Mouse (Mus musculus) lung, postnatal 10 days (tissue): ENCODE data around the gene Neurod2.
A peak's percentile ranks its signal among the peaks of the same experiment; 100 is the strongest.

Source experiments
- DNase-seq: peaks from one replicate; pipeline ENCODE4 v3.0.0; 2021

The Neurod2 gene

GRCm38 (mm10) chr11:98353651-98354211 is 24.3 kb upstream of the Neurod2 start:
- DNase-seq, result peak; percentile 53

- no peak for DNase-seq
These were observed 23.0 kb upstream of the Neurod2 start for GRCm38 (mm10) chr11:98352272-98352990.

- DNase-seq, result no peak
These were observed 19.9 kb upstream of the Neurod2 start for GRCm38 (mm10) chr11:98349308-98349707.

- peak; percentile 62 for DNase-seq
These were observed 18.9 kb upstream of the Neurod2 start, which contains the start of gene Ppp1r1b for GRCm38 (mm10) chr11:98348083-98348961. TSS of gene Ppp1r1b (plus strand) at chr11:98348404.

GRCm38 (mm10) chr11:98347385-98348082 is 18.1 kb upstream of the Neurod2 start:
- no peak for DNase-seq

- no peak for DNase-seq
These were observed 16.7 kb upstream of the Neurod2 start for GRCm38 (mm10) chr11:98346168-98346567.

GRCm38 (mm10) chr11:98345253-98345652 is 15.8 kb upstream of the Neurod2 start:
- peak; percentile 86 for DNase-seq

GRCm38 (mm10) chr11:98342000-98342945 is 12.8 kb upstream of the Neurod2 start:
- peak; percentile 94 for DNase-seq

GRCm38 (mm10) chr11:98341174-98341573 is 11.7 kb upstream of the Neurod2 start:
- DNase-seq, result no peak

GRCm38 (mm10) chr11:98340597-98340996 is 11.1 kb upstream of the Neurod2 start:
- no peak for DNase-seq

GRCm38 (mm10) chr11:98339679-98340287 is 10.3 kb upstream of the Neurod2 start:
- DNase-seq, result no peak

GRCm38 (mm10) chr11:98339071-98339501 is 9.6 kb upstream of the Neurod2 start:
- no peak for DNase-seq

GRCm38 (mm10) chr11:98338507-98338961 is 9.1 kb upstream of the Neurod2 start:
- DNase-seq, result peak; percentile 57

GRCm38 (mm10) chr11:98336245-98337107 is 7.0 kb upstream of the Neurod2 start:
- no peak for DNase-seq

GRCm38 (mm10) chr11:98335250-98335649 is 5.8 kb upstream of the Neurod2 start:
- no peak for DNase-seq

GRCm38 (mm10) chr11:98333981-98334741 is 4.7 kb upstream of the Neurod2 start:
- no peak for DNase-seq

GRCm38 (mm10) chr11:98333263-98333696 is 3.8 kb upstream of the Neurod2 start:
- DNase-seq, result no peak

- DNase-seq, result no peak
These were observed 3.4 kb upstream of the Neurod2 start for GRCm38 (mm10) chr11:98332841-98333240.

GRCm38 (mm10) chr11:98332186-98332585 is 2.7 kb upstream of the Neurod2 start:
- no peak for DNase-seq
